Mouse (Mus musculus): ENCODE measurements at regions not wholly inside any gene's neighbourhood (a gene's known extent, or its start where the extent isn't known, plus 50 kb on each side); places are given as distances from the start of the nearest gene placed in this dataset.

- H3K27ac ChIP-seq (replicated peaks in 1 of 2; ENCODE audit: control insufficient read depth in 1 of 2, insufficient read depth in 1 of 2, low read depth in 2 of 2, low read length in 2 of 2), result peak overlapping the region in 1 of 2 experiments; percentile 61; a peak in 3 of 4 replicates
- no peak overlapping the region; the same call in 1 of the 2 replicates for H3K9ac ChIP-seq (ENCODE audit: low read length)
- H3K9me3 ChIP-seq (ENCODE audit: control insufficient read depth, low read length), result no peaks in the 10 kb centered on the region
- peak; percentile 64; the same call in 1 of the 2 replicates for ATAC-seq (ENCODE audit: insufficient number of reproducible peaks, insufficient read depth, low FRiP score, low read depth)
- 27% methylated on average over 14 of the region's 14 CpGs for WGBS
- no peaks in the 10 kb centered on the region for H3K36me3 ChIP-seq (ENCODE audit: control insufficient read depth, insufficient read depth, low read length)
- no peaks in the 10 kb centered on the region for H3K27me3 ChIP-seq (ENCODE audit: control insufficient read depth, insufficient read depth, low read length)
- peak overlapping the region; percentile 46 for H3K4me2 ChIP-seq (ENCODE audit: low read length)
- H3K4me1 ChIP-seq (ENCODE audit: control insufficient read depth in 2 of 2, insufficient read depth in 2 of 2, low read length in 2 of 2), result peaks cover 4 to 5% of the 10 kb centered on the region in 2 experiments; a peak in 2 of 4 replicates
- no peak overlapping the region for H3K4me3 ChIP-seq (ENCODE audit: control insufficient read depth in 1 of 2, insufficient read depth in 1 of 2, low read depth in 1 of 2, low read length in 2 of 2)
These were observed 96.2 kb upstream of the 3110018I06Rik start for GRCm38 (mm10) chr12:107392050-107392795.

GRCm38 (mm10) chr12:107394467-107394866, 94.0 kb upstream of the 3110018I06Rik start:
- H3K4me1 ChIP-seq (ENCODE audit: control insufficient read depth in 2 of 2, insufficient read depth in 2 of 2, low read length in 2 of 2), result peaks cover 4 to 5% of the 10 kb centered on the region in 2 experiments; a peak in 2 of 4 replicates
- H3K9me3 ChIP-seq (ENCODE audit: control insufficient read depth, low read length), result no peaks in the 10 kb centered on the region
- no peak overlapping the region for H3K4me2 ChIP-seq (ENCODE audit: low read length)
- no peaks in the 10 kb centered on the region for H3K27me3 ChIP-seq (ENCODE audit: control insufficient read depth, insufficient read depth, low read length)
- no peaks in the 10 kb centered on the region for H3K36me3 ChIP-seq (ENCODE audit: control insufficient read depth, insufficient read depth, low read length)
- ATAC-seq (ENCODE audit: insufficient number of reproducible peaks, insufficient read depth, low FRiP score, low read depth), result no peak
- no peak overlapping the region for H3K27ac ChIP-seq (replicated peaks in 1 of 2; ENCODE audit: control insufficient read depth in 1 of 2, insufficient read depth in 1 of 2, low read depth in 2 of 2, low read length in 2 of 2)
- WGBS, result 90% methylated on average over 1 of the region's 1 CpGs
- no peak overlapping the region for H3K9ac ChIP-seq (ENCODE audit: low read length)
- no peak overlapping the region for H3K4me3 ChIP-seq (ENCODE audit: control insufficient read depth in 1 of 2, insufficient read depth in 1 of 2, low read depth in 1 of 2, low read length in 2 of 2)

- H3K27me3 ChIP-seq (ENCODE audit: control insufficient read depth, insufficient read depth, low read length), result no peaks in the 10 kb centered on the region
- no peak for ATAC-seq (ENCODE audit: insufficient number of reproducible peaks, insufficient read depth, low FRiP score, low read depth)
- no peak overlapping the region for H3K4me2 ChIP-seq (ENCODE audit: low read length)
- H3K36me3 ChIP-seq (ENCODE audit: control insufficient read depth, insufficient read depth, low read length), result no peaks in the 10 kb centered on the region
- WGBS, result 78% methylated on average over 10 of the region's 10 CpGs
- no peaks in the 10 kb centered on the region for H3K9me3 ChIP-seq (ENCODE audit: control insufficient read depth, low read length)
- H3K4me1 ChIP-seq (ENCODE audit: control insufficient read depth in 2 of 2, insufficient read depth in 2 of 2, low read length in 2 of 2), result peaks cover 3 to 4% of the 10 kb centered on the region in 2 experiments; a peak in 3 of 4 replicates
- no peak overlapping the region for H3K9ac ChIP-seq (ENCODE audit: low read length)
- H3K4me3 ChIP-seq (ENCODE audit: control insufficient read depth in 1 of 2, insufficient read depth in 1 of 2, low read depth in 1 of 2, low read length in 2 of 2), result no peak overlapping the region
- no peak overlapping the region for H3K27ac ChIP-seq (replicated peaks in 1 of 2; ENCODE audit: control insufficient read depth in 1 of 2, insufficient read depth in 1 of 2, low read depth in 2 of 2, low read length in 2 of 2)
These were observed 83.6 kb upstream of the 3110018I06Rik start for GRCm38 (mm10) chr12:107404821-107405220.

- Histone ChIP-seq H3K4me1 (ENCODE audit: control insufficient read depth in 2 of 2, insufficient read depth in 2 of 2, low read length in 2 of 2) (no peaks in the 10 kb centered on the region), H3K9ac (ENCODE audit: low read length) (no peak overlapping the region), H3K4me2 (ENCODE audit: low read length) (no peak overlapping the region), H3K36me3 (ENCODE audit: control insufficient read depth, insufficient read depth, low read length) (no peaks in the 10 kb centered on the region), H3K27ac (replicated peaks in 1 of 2; ENCODE audit: control insufficient read depth in 1 of 2, insufficient read depth in 1 of 2, low read depth in 2 of 2, low read length in 2 of 2) (no peak overlapping the region), H3K4me3 (ENCODE audit: control insufficient read depth in 1 of 2, insufficient read depth in 1 of 2, low read depth in 1 of 2, low read length in 2 of 2) (no peak overlapping the region), H3K9me3 (ENCODE audit: control insufficient read depth, low read length) (no peaks in the 10 kb centered on the region), H3K27me3 (ENCODE audit: control insufficient read depth, insufficient read depth, low read length) (no peaks in the 10 kb centered on the region)
- 76% methylated on average over 7 of the region's 7 CpGs for WGBS
- ATAC-seq (ENCODE audit: insufficient number of reproducible peaks, insufficient read depth, low FRiP score, low read depth), result no peak
These were observed 64.5 kb upstream of the 3110018I06Rik start for GRCm38 (mm10) chr12:107423923-107424322.

GRCm38 (mm10) chr12:107438506-107438905, 49.9 kb upstream of the 3110018I06Rik start:
- Histone ChIP-seq H3K4me1 (ENCODE audit: control insufficient read depth in 2 of 2, insufficient read depth in 2 of 2, low read length in 2 of 2) (peaks cover 4 to 9% of the 10 kb centered on the region in 2 experiments; a peak in 1 of 4 replicates), H3K27ac (replicated peaks in 1 of 2; ENCODE audit: control insufficient read depth in 1 of 2, insufficient read depth in 1 of 2, low read depth in 2 of 2, low read length in 2 of 2) (no peak overlapping the region), H3K4me2 (ENCODE audit: low read length) (no peak overlapping the region), H3K27me3 (ENCODE audit: control insufficient read depth, insufficient read depth, low read length) (no peaks in the 10 kb centered on the region), H3K9me3 (ENCODE audit: control insufficient read depth, low read length) (no peaks in the 10 kb centered on the region), H3K36me3 (ENCODE audit: control insufficient read depth, insufficient read depth, low read length) (no peaks in the 10 kb centered on the region), H3K9ac (ENCODE audit: low read length) (no peak overlapping the region), H3K4me3 (ENCODE audit: control insufficient read depth in 1 of 2, insufficient read depth in 1 of 2, low read depth in 1 of 2, low read length in 2 of 2) (no peak overlapping the region)
- 12% methylated on average over 4 of the region's 4 CpGs for WGBS
- no peak for ATAC-seq (ENCODE audit: insufficient number of reproducible peaks, insufficient read depth, low FRiP score, low read depth)
